Mouse (Mus musculus) neural tube, embryonic 14.5 days (tissue): ENCODE measurements around the gene Klhdc2. TPM values are rescaled to one million over a fixed set of nuclear protein-coding genes. Genes with fewer than 3 reads are reported as not detected.

Experiments used
- ATAC-seq: fragments of 200-750 bp; cut with Nextera tagmentation; 2 replicates; pipeline ENCODE4 v1.8.0; 2017; ENCODE audit warnings: low read depth, mild to moderate bottlenecking, moderate TSS enrichment, moderate library complexity
- H3K27ac ChIP-seq: fragments of 300-500 bp; sonication (generic); 2 replicates; pipeline ENCODE4 v1.5.1; 2014; ENCODE audit warnings: low read depth, mild to moderate bottlenecking, control low read depth, low read length, moderate library complexity, mixed read lengths
- H3K27me3 ChIP-seq: fragments of 300-500 bp; sonication (generic); 2 replicates; pipeline ENCODE4 v1.6.1; 2014; ENCODE audit warnings: low read length; ENCODE audit not compliant: control insufficient read depth, insufficient read depth
- H3K36me3 ChIP-seq: fragments of 300-500 bp; sonication (generic); 2 replicates; pipeline ENCODE4 v1.6.1; 2014; ENCODE audit warnings: low read length, mixed read lengths; ENCODE audit not compliant: control insufficient read depth, insufficient read depth
- H3K4me1 ChIP-seq: fragments of 300-500 bp; sonication (generic); 2 replicates; pipeline ENCODE4 v1.6.1; 2014; ENCODE audit warnings: low read length; ENCODE audit not compliant: control insufficient read depth, insufficient read depth
- H3K4me2 ChIP-seq: fragments of 300-500 bp; sonication (generic); 2 replicates; pipeline ENCODE4 v1.6.1; 2014; ENCODE audit warnings: mild to moderate bottlenecking, low read depth, low read length, control low read depth
- H3K4me3 ChIP-seq: fragments of 300-500 bp; sonication (generic); 2 replicates; pipeline ENCODE4 v1.5.1; 2014; ENCODE audit warnings: low read depth, low read length, control low read depth, mixed read lengths
- H3K9ac ChIP-seq: fragments of 300-500 bp; sonication (generic); replicated peaks from 2 replicates; pipeline ENCODE4 v1.6.1; 2014; ENCODE audit warnings: low read depth, mild to moderate bottlenecking, control low read depth, low read length, mixed read lengths
- H3K9me3 ChIP-seq: fragments of 300-500 bp; sonication (generic); 2 replicates; pipeline ENCODE4 v1.6.1; 2016; ENCODE audit warnings: low read length; ENCODE audit not compliant: control insufficient read depth
- WGBS: fragments of 180-500 bp; shearing (Covaris S2); extraction: QIAGEN DNeasy Blood & Tissue Kit; methylation state at CpG from one replicate; pipeline ENCODE4 v1.1.7; 2014; 5-methylcytosine and 5-hydroxymethylcytosine counted together
- polyA plus RNA-seq: library from polyadenylated mRNA; unstranded; fragments of >200 nt; fragmentation: Nextera tagmentation; extraction: Ambion mirVana; gene quantifications from 2 replicates; pipeline ENCODE4 v1.2.1, GENCODE M21; 2014

Klhdc2 gene
- polyA plus RNA-seq, 1 experiment from 2014 or later = 296 TPM

- no peak overlapping the region for H3K4me3 ChIP-seq
- no peak overlapping the region for H3K9ac ChIP-seq
- ATAC-seq = no peak
- H3K36me3 ChIP-seq = peaks cover 44% of the 10 kb centered on the region
- no peak overlapping the region for H3K27ac ChIP-seq
- no peaks in the 10 kb centered on the region for H3K4me1 ChIP-seq
- no peak overlapping the region for H3K4me2 ChIP-seq
- no peaks in the 10 kb centered on the region for H3K27me3 ChIP-seq
- H3K9me3 ChIP-seq = no peaks in the 10 kb centered on the region
Measured at GRCm38 (mm10) chr12:69318431-69318830, 21.9 kb downstream of the Klhdc2 start.

- 95% methylated on average over 3 of the region's 3 CpGs for WGBS
- H3K4me1 ChIP-seq = no peaks in the 10 kb centered on the region
- H3K36me3 ChIP-seq = peaks cover 24% of the 10 kb centered on the region
- no peak overlapping the region for H3K4me2 ChIP-seq
- H3K4me3 ChIP-seq = no peak overlapping the region
- no peak overlapping the region for H3K27ac ChIP-seq
- no peaks in the 10 kb centered on the region for H3K9me3 ChIP-seq
- H3K27me3 ChIP-seq = no peaks in the 10 kb centered on the region
- no peak for ATAC-seq
- no peak overlapping the region for H3K9ac ChIP-seq
Measured at GRCm38 (mm10) chr12:69331187-69331586, 34.7 kb downstream of the Klhdc2 start.

- Histone ChIP-seq H3K27me3 (no peaks in the 10 kb centered on the region), H3K4me3 (no peak overlapping the region), H3K36me3 (peaks cover 30% of the 10 kb centered on the region), H3K4me2 (no peak overlapping the region), H3K27ac (no peak overlapping the region), H3K9me3 (no peaks in the 10 kb centered on the region), H3K4me1 (no peaks in the 10 kb centered on the region), H3K9ac (no peak overlapping the region)
- WGBS = 88% methylated on average over 1 of the region's 1 CpGs
- no peak for ATAC-seq
Measured at GRCm38 (mm10) chr12:69332147-69332546, 35.7 kb downstream of the Klhdc2 start.

- Histone ChIP-seq H3K4me3 (no peak overlapping the region), H3K27me3 (no peaks in the 10 kb centered on the region), H3K27ac (no peak overlapping the region), H3K9ac (no peak overlapping the region), H3K9me3 (no peaks in the 10 kb centered on the region), H3K4me2 (no peak overlapping the region), H3K4me1 (no peaks in the 10 kb centered on the region), H3K36me3 (peaks cover 34% of the 10 kb centered on the region)
- WGBS = 92% methylated on average over 2 of the region's 2 CpGs
- ATAC-seq = no peak
Measured at GRCm38 (mm10) chr12:69333547-69333946, 37.1 kb downstream of the Klhdc2 start.

- no peak for ATAC-seq
- peaks cover 46% of the 10 kb centered on the region for H3K36me3 ChIP-seq
- H3K4me2 ChIP-seq = no peak overlapping the region
- no peak overlapping the region for H3K9ac ChIP-seq
- no peaks in the 10 kb centered on the region for H3K27me3 ChIP-seq
- WGBS = 88% methylated on average over 2 of the region's 2 CpGs
- H3K9me3 ChIP-seq = no peaks in the 10 kb centered on the region
- H3K4me1 ChIP-seq = no peaks in the 10 kb centered on the region
- H3K4me3 ChIP-seq = no peak overlapping the region
- no peak overlapping the region for H3K27ac ChIP-seq
Measured at GRCm38 (mm10) chr12:69349928-69350327, 53.4 kb downstream of the Klhdc2 start.

- 95% methylated on average over 1 of the region's 1 CpGs for WGBS
- H3K4me3 ChIP-seq = no peak overlapping the region
- no peak for ATAC-seq
- H3K9me3 ChIP-seq = no peaks in the 10 kb centered on the region
- H3K36me3 ChIP-seq = peaks cover 35% of the 10 kb centered on the region
- H3K4me1 ChIP-seq = peaks cover 5% of the 10 kb centered on the region; the same call in 1 of the 2 replicates
- H3K27ac ChIP-seq = no peak overlapping the region
- H3K27me3 ChIP-seq = no peaks in the 10 kb centered on the region
- H3K9ac ChIP-seq = no peak overlapping the region
- H3K4me2 ChIP-seq = no peak overlapping the region
Measured at GRCm38 (mm10) chr12:69351685-69352084, 55.2 kb downstream of the Klhdc2 start.

- Histone ChIP-seq H3K27ac (peak within 1 kb of the TSS; percentile 71; the same call in 1 of the 2 replicates), H3K36me3 (peaks cover 16% of the 10 kb centered on the region), H3K9me3 (no peaks in the 10 kb centered on the region), H3K27me3 (no peaks in the 10 kb centered on the region), H3K4me1 (peaks cover 5% of the 10 kb centered on the region; the same call in 1 of the 2 replicates), H3K9ac (peak within 1 kb of the TSS; percentile 82), H3K4me2 (peak within 1 kb of the TSS; percentile 86), H3K4me3 (peak within 1 kb of the TSS; percentile 82)
- 2% methylated on average over 46 of the region's 50 CpGs for WGBS
- ATAC-seq = peak; percentile 54
Measured at GRCm38 (mm10) chr12:69356546-69357299, 60.2 kb downstream of the Klhdc2 start, which contains the start of gene Nemf. Gene Nemf, minus strand, starts transcription at chr12:69357165.

- WGBS = 6% methylated on average over 13 of the region's 13 CpGs
- no peak for ATAC-seq
- H3K4me3 ChIP-seq = peak overlapping the region; percentile 82
Measured at GRCm38 (mm10) chr12:69357300-69357646, 60.8 kb downstream of the Klhdc2 start.

More at GRCm38 (mm10) chr12:69357300-69357646, 60.8 kb downstream of the Klhdc2 start:
- H3K27me3 ChIP-seq = no peaks in the 10 kb centered on the region
- peaks cover 5% of the 10 kb centered on the region for H3K4me1 ChIP-seq
- H3K4me2 ChIP-seq = peak overlapping the region; percentile 86
- no peaks in the 10 kb centered on the region for H3K9me3 ChIP-seq
- 0 out of 2 replicates have a peak overlapping the region, but pooled peaks have one; percentile 22 for H3K9ac ChIP-seq
- no peak overlapping the region for H3K27ac ChIP-seq
- H3K36me3 ChIP-seq = peaks cover 12% of the 10 kb centered on the region
